Mouse (Mus musculus): ENCODE data around the gene Cyb561d1. TPM values are rescaled to one million over a fixed set of nuclear protein-coding genes. Genes with fewer than 3 reads are reported as not detected.
"Not testable (repeated sequence)": the region's sequence is repeated elsewhere in the genome, so short reads cannot be mapped to it uniquely, and the experiment has no call there.

The Cyb561d1 gene
- polyA plus RNA-seq (2016; fragmentation: Nextera tagmentation; extraction: Ambion mirVana), result 2.6 and 2.7 TPM in 2 replicates

DNA sequence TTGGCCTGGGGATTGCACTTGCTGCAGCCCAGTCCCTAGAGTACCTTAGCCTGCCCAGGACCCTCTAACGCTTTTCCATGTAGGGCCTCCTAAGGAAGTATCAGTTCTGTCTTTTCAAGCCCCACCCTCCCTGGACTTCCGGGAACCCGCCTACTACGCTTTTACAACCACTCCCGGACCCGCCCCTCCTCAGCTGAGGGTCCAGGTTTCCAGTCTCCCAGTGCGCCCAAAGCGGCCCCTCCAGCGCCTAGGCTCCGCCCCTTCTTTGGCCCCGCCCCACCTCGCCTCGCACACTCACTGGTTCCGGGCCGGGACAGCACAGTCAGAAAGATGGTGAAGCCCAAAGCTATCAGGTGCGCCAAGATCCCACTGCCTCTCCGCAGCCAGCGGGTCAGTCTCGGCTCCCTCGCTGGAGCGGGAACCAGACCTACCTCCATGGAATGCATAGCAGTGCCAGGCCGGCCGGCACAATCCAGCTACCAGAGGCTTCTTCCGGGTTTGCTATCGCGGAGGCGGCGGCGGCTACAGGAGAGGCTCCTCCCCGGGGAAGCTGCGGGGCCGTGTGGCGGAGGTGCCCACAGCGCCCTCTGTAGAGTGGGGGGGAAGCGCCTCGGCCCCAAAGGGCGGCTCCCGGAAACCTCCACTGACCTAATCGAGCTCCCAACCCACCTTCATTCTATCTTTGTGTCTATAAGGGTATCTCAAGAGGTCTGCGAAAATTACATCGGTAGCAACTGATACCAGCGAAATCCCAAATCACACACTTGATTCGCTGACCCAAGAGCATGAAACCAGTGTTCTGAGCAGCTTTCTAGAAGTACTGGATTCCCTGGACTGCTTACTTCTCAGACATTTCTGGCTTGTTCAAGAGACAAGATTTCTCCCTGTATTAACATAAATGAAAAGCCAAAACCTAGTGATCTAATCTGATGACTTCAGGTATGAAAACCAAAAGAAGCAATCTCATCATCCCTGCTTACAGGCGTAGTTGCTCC lies at the start of gene Cyb561d1:
Cyb561d1 (minus strand) TSS at position 884 of the 995 bp plus-strand sequence.
- H3K27me3 ChIP-seq, result no peaks in the 10 kb centered on the region
- peak within 1 kb of the TSS; percentile 67 for H3K4me2 ChIP-seq (replicated peaks)
- H3K4me1 ChIP-seq, result peaks cover 26% of the 10 kb centered on the region
- peak within 1 kb of the TSS; percentile 54 for H3K4me3 ChIP-seq
- 3% methylated on average over 44 of the region's 44 CpGs for WGBS
- no peaks in the 10 kb centered on the region for H3K9me3 ChIP-seq
- peak; percentile 89 for ATAC-seq (ENCODE audit: insufficient number of reproducible peaks, insufficient read depth, low FRiP score, low TSS enrichment)
- peak within 1 kb of the TSS; percentile 60 for H3K9ac ChIP-seq
- H3K36me3 ChIP-seq, result peaks cover 27% of the 10 kb centered on the region
- H3K27ac ChIP-seq, result peak within 1 kb of the TSS; percentile 81

DNA sequence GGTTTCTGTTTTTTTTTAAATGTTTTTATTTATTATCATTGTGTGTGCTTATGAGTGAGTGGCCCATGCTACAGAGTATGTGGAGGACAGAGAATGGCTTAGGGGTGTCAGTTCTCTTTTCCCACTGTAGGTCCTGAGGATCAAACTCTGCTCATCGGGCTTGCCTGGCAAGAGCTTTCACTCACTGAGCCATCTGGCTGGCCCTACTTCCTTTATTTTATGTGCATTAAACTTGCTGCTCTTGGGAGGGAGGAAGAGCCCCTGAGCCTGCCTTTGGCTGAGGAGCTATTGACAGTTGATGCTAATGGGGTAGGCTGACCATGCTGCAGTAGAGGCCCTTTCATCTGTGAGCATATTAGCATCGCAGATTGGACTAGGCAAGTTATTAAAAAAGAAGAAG lies 45.8 kb upstream of the Cyb561d1 start:
- no peak for ATAC-seq (ENCODE audit: insufficient number of reproducible peaks, insufficient read depth, low FRiP score, low TSS enrichment)
- WGBS, result 91% methylated on average over 2 of the region's 2 CpGs
- Histone ChIP-seq H3K4me1 (no peaks in the 10 kb centered on the region), H3K27ac (no peak overlapping the region), H3K27me3 (no peaks in the 10 kb centered on the region), H3K4me2 (replicated peaks) (no peak overlapping the region), H3K4me3 (no peak overlapping the region), H3K36me3 (no peaks in the 10 kb centered on the region), H3K9ac (no peak overlapping the region), H3K9me3 (no peaks in the 10 kb centered on the region)

DNA sequence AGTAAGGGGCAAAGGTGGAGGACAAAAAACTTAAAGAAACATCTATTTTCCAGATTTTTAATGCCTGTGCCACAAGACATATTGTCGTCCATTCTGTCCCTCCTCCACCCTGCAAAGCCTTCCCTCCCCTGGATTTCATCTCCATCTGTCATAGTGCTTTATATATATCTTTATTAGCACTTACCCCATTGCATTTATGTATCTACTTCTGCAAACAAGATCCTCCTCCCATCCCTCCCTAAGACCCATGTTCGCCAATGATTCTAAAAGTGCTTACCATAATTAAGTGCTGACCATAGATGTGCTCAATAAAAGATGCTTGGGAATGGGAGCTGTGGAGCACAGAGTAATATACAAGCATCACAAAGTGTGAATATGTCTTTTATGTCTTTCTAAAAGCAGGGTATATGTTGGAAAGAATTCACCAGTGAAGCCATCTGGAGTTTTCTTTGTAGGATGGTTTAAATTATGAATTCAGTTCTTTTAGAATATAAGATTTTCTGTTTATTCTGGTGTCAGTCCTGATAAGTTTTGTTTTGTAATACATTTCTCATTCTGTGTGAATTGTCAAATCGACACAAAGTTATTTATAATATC lies 40.3 kb upstream of the Cyb561d1 start:
- Histone ChIP-seq H3K27me3 (no peaks in the 10 kb centered on the region), H3K9ac (no peak overlapping the region), H3K9me3 (no peaks in the 10 kb centered on the region), H3K27ac (no peak overlapping the region), H3K4me3 (no peak overlapping the region), H3K4me2 (replicated peaks) (no peak overlapping the region), H3K4me1 (no peaks in the 10 kb centered on the region), H3K36me3 (no peaks in the 10 kb centered on the region)
- no peak for ATAC-seq (ENCODE audit: insufficient number of reproducible peaks, insufficient read depth, low FRiP score, low TSS enrichment)
- WGBS, result 85% methylated on average over 3 of the region's 3 CpGs

DNA sequence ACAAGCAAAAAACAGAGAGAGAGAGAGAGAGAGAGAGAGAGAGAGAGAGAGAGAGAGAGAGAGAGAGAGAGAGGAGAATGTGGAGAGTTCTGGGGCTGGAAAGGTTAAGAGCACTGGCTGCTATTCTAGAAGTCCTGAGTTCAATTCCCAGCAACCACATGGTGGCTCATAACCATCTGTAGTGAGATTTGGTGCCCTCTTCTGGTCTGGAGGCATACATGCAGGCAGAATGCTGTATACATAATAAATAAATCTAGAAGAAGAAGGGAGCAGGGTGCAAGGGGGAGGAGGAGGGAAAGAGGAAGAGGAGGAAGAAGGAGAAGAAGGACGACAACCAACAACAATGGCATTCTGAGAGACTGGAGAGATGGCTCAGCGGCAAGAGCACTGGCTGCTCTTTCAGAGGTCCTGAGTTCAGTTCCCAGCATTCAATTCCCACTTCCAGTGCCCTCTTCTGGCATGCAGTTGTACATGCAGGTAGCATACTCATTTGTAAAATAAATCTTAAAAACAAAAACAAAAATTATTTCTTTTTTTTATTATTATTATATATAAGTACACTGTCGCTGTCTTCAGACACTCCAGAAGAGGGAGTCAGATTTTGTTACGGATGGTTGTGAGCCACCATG lies 36.6 kb upstream of the Cyb561d1 start:
- ATAC-seq (ENCODE audit: insufficient number of reproducible peaks, insufficient read depth, low FRiP score, low TSS enrichment); H3K4me1 ChIP-seq: not testable (repeated sequence)
- WGBS, result 80% methylated on average over 4 of the region's 4 CpGs

DNA sequence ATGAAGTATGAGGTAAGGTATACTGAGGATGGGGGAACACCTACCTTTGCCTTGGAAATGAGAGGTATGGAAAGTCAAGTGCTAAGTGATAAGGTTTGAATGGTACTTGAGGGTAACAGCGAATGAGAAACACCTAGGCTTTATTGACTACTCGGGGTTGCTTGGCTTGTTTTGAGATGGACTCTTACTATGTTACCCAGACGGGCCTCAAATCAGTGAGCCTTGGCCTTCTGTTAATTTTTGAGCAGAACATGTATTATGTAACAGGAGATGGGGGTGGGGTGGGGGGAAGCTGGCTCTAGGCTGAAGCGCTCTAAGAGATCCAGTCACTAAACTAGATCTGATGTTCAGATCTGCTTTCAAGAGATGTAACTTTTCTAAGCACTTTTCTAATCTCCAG lies 30.6 kb upstream of the Cyb561d1 start:
- no peak overlapping the region for H3K27ac ChIP-seq
- no peak overlapping the region for H3K4me3 ChIP-seq
- 0 out of 2 replicates have a peak, but pooled peaks cover 4% of the 10 kb centered on the region for H3K4me1 ChIP-seq
- WGBS, result 75% methylated on average over 4 of the region's 4 CpGs
- H3K4me2 ChIP-seq (replicated peaks), result no peak overlapping the region
- peaks cover 12% of the 10 kb centered on the region for H3K27me3 ChIP-seq
- no peak for ATAC-seq (ENCODE audit: insufficient number of reproducible peaks, insufficient read depth, low FRiP score, low TSS enrichment)
- H3K36me3 ChIP-seq, result no peaks in the 10 kb centered on the region
- H3K9me3 ChIP-seq, result no peaks in the 10 kb centered on the region
- no peak overlapping the region for H3K9ac ChIP-seq

More for the DNA sequence above, 36.6 kb upstream of the Cyb561d1 start:
- not testable (repeated sequence) for H3K4me3 ChIP-seq; H3K36me3 ChIP-seq; H3K27ac ChIP-seq; H3K4me2 ChIP-seq (replicated peaks); H3K9ac ChIP-seq; H3K9me3 ChIP-seq; H3K27me3 ChIP-seq

DNA sequence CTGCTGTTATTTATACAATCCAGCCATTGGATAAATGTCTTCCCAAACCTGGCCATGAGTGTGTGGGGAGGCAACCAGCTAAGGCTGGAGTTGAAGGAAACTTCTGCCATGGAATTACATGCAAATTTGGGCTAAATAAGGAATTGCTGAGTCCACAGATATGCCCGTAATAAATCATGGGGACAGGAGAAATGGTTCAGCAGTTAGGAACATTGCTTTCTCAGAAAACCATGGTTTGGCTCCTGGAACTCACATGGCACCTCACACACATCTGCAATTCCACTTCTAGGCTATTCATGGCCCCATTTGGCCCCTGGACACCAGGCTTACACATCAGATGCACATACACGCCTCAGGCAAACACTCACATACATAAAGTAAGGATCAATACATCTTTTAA lies 26.5 kb upstream of the Cyb561d1 start:
- no peak for ATAC-seq (ENCODE audit: insufficient number of reproducible peaks, insufficient read depth, low FRiP score, low TSS enrichment)
- no peaks in the 10 kb centered on the region for H3K36me3 ChIP-seq
- H3K9me3 ChIP-seq, result no peaks in the 10 kb centered on the region
- H3K4me3 ChIP-seq, result peak overlapping the region; percentile 49; the same call in 1 of the 2 replicates
- H3K9ac ChIP-seq, result no peak overlapping the region
- peaks cover 44% of the 10 kb centered on the region for H3K27me3 ChIP-seq
- WGBS, result 77% methylated on average over 2 of the region's 2 CpGs
- peak overlapping the region; percentile 62 for H3K4me2 ChIP-seq (replicated peaks)
- H3K4me1 ChIP-seq, result peaks cover 13% of the 10 kb centered on the region; the same call in 1 of the 2 replicates
- no peak overlapping the region for H3K27ac ChIP-seq

DNA sequence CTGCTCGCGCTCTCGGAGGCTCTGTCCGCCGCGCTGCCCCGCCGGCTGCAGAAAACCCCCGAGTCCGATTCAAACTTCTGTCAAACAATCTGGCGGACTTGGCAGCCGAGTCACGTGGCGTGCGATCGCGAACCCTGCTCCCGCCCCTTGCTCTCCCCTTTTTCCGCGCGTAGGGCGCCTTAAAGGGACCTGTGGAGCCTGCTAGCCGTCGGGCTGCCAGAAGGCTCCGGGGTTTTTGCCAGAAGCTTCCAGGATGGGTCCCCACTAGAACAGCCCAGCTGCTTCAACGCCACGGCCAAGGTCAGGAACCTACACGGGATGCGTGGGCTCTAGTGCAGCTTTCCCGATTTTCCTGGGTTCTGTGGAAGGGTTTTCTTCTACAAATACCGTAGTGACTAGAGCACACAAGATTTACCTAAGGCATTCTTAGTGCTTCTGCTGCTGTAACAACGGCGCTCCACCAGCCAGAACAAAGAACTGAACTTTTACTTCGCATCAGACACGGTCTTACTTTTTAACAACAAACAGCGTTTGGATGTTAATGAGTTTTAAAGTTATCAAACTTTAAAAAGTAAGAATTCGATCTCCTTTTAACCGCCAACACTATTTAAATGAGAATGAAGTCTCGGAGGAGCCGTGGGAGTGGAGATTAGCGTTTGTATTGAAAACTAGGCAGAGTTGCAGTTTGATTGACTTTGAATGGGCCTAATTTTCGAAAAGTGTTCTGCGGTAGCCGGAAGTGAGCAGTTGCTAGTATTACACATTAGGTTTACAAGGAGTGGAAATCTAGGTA lies 25.7 kb upstream of the Cyb561d1 start, which contains the start of gene Sypl2:
Sypl2 (minus strand) TSS at position 91 of the 793 bp plus-strand sequence.
- peaks cover 44% of the 10 kb centered on the region for H3K27me3 ChIP-seq
- H3K4me3 ChIP-seq, result peak within 1 kb of the TSS; percentile 49
- H3K4me1 ChIP-seq, result peaks cover 13% of the 10 kb centered on the region; the same call in 1 of the 2 replicates
- peak within 1 kb of the TSS; percentile 62 for H3K4me2 ChIP-seq (replicated peaks)
- no peaks in the 10 kb centered on the region for H3K36me3 ChIP-seq
- H3K9ac ChIP-seq, result peak within 1 kb of the TSS; percentile 33
- 0 out of 2 replicates have a peak, but pooled peaks have one; percentile 67 for ATAC-seq (ENCODE audit: insufficient number of reproducible peaks, insufficient read depth, low FRiP score, low TSS enrichment)
- no peak within 1 kb of the TSS for H3K27ac ChIP-seq
- no peaks in the 10 kb centered on the region for H3K9me3 ChIP-seq
- WGBS, result 3% methylated on average over 44 of the region's 44 CpGs

DNA sequence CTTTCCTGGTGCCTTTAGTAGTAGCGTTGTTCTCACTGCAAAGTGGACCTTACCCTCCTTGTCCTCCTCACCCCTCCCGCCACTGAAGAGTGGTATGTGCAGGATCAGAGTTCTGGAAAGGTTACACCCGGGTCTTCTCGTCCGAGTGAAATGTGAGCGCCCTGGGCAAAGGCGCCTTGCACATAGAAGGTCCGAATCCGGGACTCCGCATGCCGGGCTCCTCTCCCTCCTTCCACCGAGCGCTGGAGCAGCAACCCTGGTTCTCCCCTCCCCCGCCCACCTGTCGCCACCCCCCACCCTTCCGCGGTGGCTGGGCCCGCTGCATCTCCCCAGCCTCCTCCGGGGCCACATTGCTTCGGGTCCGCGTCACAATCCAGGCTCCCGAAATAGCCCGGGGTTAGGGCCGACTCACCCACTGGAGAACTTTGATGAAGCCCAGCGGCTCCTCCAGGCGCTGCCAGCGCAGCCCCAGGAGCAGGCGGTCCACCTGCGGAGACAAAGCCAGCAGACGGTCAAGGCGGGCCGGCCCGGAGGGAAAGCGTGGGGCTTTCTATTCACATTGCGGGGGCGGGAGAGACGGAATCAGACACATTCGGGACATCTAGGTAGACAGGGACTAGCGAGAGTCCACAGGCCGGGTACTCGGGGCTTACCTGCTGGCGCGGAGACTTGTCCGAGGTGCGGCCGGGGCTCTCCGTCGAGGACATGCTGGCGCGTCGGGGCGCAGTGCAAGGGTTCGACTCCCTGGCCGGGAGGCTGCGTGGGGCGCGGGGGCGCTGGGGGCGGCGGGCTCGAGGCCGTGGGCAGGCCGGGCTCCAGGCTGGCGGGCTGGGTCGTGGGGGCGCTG lies 24.9 kb upstream of the Cyb561d1 start:
- Histone ChIP-seq H3K4me2 (replicated peaks) (peak overlapping the region; percentile 62), H3K9ac (peak overlapping the region; percentile 33), H3K4me1 (peaks cover 13% of the 10 kb centered on the region; the same call in 1 of the 2 replicates), H3K27ac (no peak overlapping the region), H3K27me3 (peaks cover 49% of the 10 kb centered on the region), H3K9me3 (no peaks in the 10 kb centered on the region), H3K4me3 (peak overlapping the region; percentile 49), H3K36me3 (no peaks in the 10 kb centered on the region)
- ATAC-seq (ENCODE audit: insufficient number of reproducible peaks, insufficient read depth, low FRiP score, low TSS enrichment), result peak; percentile 56; the same call in 1 of the 2 replicates
- 2% methylated on average over 66 of the region's 67 CpGs for WGBS

DNA sequence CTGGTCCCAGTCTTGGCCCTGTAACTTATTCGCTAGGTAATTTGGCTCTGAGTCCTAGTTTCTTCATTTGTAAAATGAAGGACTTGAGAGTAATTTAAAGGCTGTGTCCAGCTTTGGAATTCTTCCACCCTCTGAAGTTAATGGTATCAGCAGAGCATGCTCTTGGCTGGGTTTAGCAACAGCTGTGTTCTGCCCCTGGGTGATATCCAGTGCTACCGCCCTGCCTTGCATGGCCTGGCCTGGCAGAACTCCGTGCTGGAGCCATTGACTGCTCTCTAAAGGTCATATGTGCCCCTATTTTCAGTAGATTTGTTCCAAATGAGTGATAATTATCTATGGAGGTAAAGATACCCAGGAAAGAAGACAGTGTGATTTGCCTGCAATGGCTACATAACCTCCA lies 19.6 kb upstream of the Cyb561d1 start:
- no peak overlapping the region for H3K4me3 ChIP-seq
- no peak overlapping the region for H3K9ac ChIP-seq
- 79% methylated on average over 3 of the region's 3 CpGs for WGBS
- H3K9me3 ChIP-seq, result no peaks in the 10 kb centered on the region
- no peaks in the 10 kb centered on the region for H3K4me1 ChIP-seq
- H3K36me3 ChIP-seq, result no peaks in the 10 kb centered on the region
- no peak overlapping the region for H3K4me2 ChIP-seq (replicated peaks)
- H3K27ac ChIP-seq, result no peak overlapping the region
- H3K27me3 ChIP-seq, result peaks cover 38% of the 10 kb centered on the region
- ATAC-seq (ENCODE audit: insufficient number of reproducible peaks, insufficient read depth, low FRiP score, low TSS enrichment), result no peak

DNA sequence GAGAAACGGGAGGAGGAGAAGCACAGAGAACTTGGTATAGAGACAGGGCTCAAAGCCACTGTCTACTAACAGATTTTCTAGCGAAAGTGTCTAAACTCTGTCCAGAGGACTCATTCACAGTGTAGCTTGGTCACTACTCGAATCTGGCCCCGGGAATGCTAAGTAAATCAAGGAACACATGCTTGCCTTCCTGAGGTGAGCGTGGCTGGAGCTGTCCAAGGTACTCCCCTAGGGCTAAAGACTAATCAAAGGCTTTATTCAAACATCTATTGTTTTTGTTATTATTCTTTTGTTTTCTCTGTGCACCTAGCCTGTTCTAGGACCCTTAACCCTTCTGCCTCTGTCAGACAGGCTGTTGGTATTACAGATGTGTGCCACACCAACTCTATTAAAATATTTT lies 13.7 kb upstream of the Cyb561d1 start:
- H3K27ac ChIP-seq, result no peak overlapping the region
- no peak overlapping the region for H3K4me2 ChIP-seq (replicated peaks)
- no peak overlapping the region for H3K4me3 ChIP-seq
- H3K4me1 ChIP-seq, result 0 out of 2 replicates have a peak, but pooled peaks cover 3% of the 10 kb centered on the region
- 14% methylated on average over 5 of the region's 5 CpGs for WGBS
- no peaks in the 10 kb centered on the region for H3K9me3 ChIP-seq
- ATAC-seq (ENCODE audit: insufficient number of reproducible peaks, insufficient read depth, low FRiP score, low TSS enrichment), result no peak
- H3K36me3 ChIP-seq, result no peaks in the 10 kb centered on the region
- H3K9ac ChIP-seq, result no peak overlapping the region
- peaks cover 3% of the 10 kb centered on the region; the same call in 1 of the 2 replicates for H3K27me3 ChIP-seq
